Mouse (Mus musculus) embryo, embryonic 11 days (tissue): Measurements from ENCODE around the gene Grxcr1.

ENCODE experiments used
- DNase-seq: peaks from one replicate; pipeline ENCODE4 v3.0.0-alpha.2; 2015

Gene Grxcr1

DNA sequence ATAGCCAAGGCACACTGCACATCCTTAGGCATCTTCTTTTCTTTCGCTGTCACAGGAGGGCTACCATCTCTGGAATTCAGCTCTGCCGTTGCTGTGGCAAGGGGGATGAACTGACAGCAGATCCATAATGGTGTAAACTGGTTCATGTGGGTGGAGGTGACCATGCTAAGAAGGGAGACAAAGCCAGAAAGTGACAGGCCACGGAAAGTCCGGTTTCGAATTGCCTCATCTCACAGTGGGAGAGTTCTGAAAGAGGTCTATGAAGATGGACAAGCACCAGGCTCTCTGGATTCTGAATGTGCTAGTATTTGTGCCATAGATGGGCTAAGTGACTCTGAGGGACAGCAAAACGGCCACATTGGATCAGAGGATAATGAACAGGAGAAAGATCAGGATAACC, at the start of gene Grxcr1:
Gene Grxcr1, plus strand, starts transcription at position 92 of the 400 bp plus-strand sequence.
- no peak for DNase-seq

DNA sequence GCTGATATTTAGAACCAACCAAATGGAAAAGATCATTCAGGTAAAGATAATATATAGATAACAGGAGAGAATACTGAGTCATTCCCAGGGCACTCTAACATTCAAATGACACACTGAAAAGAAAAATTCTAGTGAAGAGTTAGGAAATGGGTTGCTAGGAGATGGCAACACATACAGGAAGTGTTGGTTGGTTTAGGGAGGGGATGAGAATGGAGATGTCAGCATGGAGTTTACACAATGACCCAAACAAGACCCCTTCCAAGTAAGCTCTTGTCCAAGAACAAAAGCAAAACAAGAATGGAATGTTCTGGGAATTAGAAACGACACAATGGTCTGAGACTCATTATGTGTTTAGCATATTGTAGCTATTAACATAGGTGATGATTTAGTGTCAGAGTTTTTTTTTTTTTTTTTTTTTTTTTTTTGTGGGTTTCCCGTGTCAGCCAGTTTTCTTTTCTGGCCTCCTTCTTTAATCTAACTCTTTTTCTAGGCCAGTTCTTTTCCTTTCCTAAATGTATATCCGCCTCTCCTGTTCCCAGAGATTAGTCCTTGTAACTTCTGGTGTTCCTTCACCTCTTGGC, 49.6 kb upstream of the Grxcr1 start:
- DNase-seq: peak; percentile 3

DNA sequence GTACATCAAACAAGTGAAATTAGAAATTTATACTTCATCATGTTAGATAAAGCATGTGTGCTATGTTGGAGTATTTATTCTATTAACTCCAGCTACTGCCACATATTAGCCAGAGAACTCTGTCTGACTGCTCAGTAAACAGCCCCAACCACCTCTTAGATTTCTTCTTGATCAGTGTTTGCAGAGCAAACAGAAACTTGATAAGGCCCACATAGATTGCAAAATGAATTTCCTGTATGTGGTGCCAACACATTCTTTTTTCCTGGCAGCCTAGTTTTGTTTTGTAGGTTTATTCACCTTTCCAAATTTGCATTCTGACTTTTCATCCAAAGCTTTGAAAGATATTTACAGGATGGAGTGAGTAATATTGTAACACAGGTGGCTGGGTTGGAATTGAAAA, 41.2 kb upstream of the Grxcr1 start:
- no peak for DNase-seq

DNA sequence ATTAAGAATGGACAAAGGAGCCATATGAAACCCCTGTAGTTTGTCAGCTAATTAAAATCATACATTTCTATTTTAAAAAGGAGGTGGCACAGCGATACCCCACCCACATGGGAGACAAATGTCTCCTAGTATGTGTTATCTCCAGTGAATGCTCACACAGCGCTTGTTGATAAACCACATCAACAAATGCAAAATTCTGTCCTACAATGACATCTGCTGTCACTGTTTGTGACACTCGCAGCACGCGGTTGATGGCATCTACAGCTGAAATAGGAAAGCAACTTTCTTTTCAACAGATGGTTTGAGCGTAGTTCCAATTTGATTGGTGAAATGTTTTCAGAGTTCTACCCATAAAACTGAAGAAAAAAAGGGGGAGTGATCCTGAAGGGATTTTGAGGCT, 29.0 kb upstream of the Grxcr1 start:
- no peak for DNase-seq

DNA sequence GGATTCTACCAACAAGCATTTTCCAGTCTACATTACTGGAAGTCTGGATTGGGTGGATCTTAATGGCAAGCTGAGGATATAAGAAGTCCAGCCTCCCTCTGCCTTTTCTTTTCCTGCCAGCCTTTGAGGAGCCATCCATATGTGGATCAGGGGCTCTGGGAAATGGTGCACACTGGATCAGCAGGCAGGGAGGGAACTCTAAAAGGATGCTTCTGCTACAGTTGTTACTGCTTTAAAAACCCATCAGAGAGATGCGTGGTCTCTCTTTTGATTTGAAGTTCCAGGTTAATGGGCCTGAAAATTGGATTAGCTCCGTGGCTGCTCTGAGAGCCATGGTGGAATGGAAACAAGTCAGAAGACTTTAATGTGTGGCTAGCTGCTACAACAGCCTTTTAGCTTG, 27.7 kb upstream of the Grxcr1 start:
- DNase-seq: peak; percentile 18

DNA sequence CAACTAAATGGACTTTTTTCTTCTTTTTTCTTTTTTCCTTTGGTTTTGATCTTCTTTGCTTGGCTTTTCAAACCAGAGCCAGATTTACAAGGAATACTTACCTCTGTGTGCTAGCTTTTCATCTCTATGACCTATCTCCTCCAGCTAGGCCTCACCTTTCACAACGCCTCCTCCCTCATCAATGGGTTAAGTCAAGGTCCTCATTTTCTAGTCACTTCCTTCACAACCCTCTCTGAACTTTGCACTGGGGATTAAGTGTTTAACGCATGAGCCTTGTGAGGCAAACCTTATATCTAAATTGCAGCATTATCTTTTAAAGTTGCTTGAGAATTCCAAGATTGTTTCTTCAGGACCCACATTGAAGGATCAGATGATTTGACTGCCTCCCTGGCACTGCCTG, 27.2 kb upstream of the Grxcr1 start:
- DNase-seq: no peak

DNA sequence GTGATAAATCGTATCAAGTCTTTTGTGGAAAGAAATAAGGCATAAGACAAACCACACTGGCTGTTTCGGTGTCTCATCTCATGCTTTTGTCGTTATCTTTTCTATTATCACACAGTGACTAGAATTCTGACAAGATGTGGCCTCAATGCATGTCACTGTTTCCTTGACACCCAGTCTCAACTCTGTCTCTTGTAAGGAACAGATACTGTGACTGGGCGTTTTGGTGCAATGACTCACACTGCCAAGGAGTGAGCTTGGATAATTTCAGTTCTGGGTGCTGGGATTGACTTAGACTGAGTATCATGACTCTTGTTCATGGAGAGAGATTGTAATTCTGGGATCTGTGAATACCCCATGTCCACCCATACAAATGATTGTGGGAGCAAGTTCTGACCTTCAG, 24.6 kb upstream of the Grxcr1 start:
- no peak for DNase-seq

DNA sequence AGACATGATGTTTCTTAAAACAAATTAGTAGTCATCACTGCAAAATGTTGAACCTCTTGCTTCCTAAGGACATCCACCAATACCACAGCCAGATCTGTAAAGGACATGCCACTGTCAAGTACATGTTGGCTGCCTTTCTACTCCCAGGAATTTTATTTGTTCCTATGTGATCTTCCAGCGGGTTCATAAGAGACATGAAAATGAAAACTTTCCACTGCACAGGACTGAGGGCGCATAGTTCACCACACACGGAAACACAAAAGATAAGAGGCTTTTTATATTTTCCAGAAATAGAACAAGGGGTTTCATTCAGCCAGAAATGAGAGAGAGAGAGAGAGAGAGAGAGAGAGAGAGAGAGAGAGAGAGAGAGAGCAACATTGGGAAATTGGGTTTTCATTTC, 20.1 kb upstream of the Grxcr1 start:
- no peak for DNase-seq

DNA sequence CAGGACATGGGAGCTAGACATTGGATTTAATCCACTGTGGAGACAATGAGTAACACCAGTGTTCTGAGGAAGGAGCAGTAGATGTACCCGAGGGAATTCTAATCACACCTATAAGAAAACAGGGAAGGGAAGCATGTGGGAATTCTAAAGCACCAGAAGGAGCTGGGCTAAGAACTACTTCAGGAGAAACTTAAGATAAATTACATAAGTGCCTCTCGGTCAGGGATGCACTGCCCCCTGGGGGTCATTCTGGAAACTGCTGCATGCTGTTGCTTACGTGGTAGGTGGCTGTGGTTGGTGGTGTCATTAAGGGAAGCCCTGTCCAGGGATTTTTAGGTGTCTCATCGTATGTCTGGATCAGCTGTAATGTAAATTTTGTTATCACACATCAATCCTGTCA, 19.0 kb upstream of the Grxcr1 start:
- DNase-seq: peak; percentile 72

DNA sequence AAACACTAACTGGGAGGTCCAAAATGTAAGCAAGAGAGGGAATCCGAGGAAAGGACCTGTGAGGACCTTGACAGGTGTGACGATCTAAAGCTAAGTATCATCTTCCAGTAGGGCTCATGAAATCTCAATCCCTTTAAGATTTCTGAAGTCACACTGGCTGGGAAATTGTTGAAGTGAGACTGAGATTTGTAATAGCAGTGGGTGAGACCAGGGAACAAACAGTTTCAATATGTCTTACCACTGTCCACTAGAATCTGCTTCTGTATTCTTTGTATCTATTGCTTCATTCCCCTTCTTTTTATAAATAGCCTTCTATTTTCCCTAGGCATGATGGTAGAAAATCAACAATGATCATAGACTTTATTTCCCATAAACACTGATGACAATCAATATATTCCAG, 10.8 kb upstream of the Grxcr1 start:
- DNase-seq: no peak

DNA sequence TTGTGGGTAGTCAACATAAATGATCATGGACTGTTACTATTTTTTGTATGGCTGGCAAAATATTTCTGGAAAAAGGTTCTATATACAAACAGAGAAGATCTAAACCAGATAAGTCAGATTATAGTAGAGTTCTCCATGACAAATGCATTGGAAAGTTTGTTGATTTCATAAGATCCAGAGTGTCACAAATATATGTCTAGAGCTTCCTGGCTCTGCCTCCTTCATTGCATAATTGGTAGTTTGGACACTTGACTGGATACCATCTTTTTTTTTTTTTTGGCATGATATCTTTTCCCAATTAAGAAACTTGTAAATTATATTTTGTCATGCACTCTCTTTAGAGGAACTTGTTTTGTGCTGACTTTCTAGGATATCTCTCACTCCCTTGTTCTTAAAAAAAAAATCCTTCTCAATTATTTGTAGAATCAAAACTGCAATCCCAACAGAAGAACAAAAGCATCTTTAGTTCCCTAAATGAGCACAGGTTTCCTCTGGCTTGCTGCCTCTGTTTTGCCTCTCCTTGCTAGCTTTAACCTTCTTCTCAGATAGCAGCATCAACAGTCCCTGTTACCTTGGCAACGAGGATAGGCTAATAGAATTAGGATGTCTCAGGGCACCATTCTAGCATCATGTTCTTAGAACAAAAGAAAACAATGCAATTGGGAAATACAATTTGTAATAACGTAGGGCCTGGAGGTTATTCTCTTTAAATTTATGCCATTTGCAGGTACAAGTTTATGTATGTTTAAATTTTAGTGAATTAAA, 4.8 kb upstream of the Grxcr1 start:
- peak; percentile 30 for DNase-seq

DNA sequence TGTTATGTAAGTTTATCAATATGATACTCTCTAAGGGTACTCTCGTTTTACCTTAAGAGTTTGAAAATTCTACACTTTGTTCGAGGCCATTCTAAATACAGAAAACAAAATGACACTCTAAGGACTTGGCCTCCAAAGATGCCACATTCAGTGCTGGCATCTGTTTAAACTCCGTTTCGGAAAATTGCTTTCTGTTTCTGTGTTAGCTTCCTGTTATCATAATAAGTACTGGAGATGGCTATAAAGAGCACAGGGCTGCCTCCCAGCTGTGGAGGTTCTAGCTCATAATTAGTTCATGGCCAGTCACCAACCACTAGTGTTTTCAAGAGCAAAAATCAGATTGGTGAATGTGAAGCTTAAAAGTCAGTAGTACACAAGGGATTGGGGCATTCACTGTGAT, 4.2 kb upstream of the Grxcr1 start:
- no peak for DNase-seq

DNA sequence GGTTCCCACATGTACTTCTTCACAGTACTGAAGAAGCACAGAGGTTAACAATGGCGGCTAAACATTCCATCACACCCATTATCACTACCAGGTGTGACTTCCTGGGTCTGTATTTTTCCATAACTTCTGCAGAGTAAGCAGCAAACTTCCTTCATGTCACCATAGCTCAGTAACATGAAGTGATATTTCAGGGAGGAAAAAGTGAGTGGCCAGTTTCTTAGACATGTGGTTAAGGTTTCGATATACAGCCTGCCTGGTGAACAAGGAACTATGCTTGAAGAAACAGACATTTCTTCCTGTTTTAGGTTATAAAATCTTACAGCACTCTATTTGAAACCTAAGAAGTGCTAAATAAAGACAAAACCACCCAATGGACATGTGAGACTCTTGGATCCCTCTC, 1.7 kb downstream of the Grxcr1 start:
- no peak for DNase-seq

DNA sequence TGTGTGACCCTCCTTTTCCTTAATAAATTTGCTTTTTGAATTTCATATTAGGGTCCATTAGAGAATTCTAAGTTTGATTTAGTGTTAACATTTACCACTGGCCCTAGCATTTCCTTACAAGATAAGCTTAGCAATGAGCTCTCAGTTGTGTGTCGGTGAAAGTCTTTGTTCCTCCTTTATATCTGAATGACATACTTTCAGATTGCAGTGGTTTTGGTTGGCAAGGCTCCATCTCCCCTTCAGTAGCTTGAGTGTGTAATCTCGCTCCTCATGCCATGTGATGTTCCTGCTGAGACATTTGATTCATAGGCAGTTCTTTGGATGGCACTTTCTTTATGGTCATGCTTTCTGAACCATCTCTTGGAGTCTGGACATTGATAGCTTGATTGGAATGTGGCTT, 7.4 kb downstream of the Grxcr1 start:
- no peak for DNase-seq

DNA sequence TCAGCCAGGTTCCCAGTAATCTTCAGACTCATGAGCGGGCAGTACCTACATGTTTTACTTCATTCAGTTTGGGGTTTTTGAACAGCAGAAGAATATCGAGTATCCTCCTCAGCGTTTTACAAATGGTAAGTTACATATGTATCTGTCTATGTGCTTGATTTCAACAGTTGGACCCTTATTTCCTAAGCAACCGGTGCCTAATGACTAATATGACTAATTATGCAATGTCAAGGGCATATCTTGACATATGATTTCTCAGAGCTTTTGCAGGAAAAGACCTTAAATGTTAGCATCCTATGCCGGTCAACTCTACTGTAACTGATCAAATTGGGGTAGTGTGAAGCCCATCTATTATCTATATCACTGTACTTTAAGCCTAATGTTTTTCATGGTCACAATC, 11.7 kb downstream of the Grxcr1 start:
- no peak for DNase-seq

DNA sequence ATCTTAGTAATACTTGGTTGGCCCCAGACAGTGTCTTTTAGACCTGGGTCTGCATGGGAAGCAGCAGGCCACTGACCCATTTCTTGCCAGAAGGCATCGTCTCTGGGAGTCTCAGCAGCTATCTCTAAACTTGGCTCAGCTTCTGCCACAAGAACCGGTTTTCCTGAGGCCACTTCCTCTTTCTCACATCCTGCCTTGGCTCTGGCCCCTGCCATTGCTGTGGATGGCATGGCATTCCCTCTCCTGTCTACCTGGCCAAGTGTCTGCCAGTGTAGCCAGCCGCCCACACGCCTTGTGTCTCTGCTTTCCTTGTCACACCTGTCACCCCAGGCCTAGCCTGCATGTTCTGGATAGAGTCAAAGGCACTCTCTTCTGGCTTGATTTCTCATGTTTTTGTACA, 17.1 kb downstream of the Grxcr1 start:
- no peak for DNase-seq

DNA sequence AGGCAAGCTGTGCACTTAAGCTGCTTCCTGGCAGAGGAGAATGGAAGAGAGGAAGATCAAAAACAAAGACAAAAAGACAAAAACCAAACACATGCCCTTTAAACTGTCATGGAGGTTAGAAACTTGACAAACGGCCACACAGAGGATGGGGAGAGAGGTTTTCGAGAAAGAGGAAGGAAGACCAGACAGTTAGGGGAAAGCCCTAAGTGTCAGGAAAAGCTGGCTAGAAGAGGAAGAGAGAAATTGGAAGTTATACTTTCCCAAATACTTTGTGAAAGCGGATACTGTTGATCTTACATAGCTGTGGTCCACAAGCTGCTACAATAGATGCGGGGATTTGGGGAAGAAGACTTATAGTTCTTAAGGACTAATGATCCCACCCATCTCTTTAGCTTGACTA, 17.9 kb downstream of the Grxcr1 start:
- no peak for DNase-seq

DNA sequence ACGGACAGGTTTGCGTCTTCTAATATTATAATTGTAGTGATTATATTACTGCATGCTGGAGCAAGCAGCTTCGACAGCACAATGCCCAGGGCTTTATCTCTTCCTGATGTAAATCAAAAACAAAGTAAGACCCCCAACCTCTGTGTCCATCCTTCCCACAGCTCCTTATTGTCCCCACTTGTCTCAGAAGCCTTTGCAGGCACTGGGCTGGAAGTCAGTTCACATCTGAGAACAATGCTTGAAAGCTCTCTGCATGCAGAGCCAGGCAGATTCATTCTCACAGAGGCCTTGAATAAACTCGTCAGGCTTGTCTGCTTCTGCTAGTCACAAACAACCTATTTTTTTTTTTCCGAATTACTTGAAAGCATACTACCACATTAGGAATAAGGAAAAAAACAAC, 19.5 kb downstream of the Grxcr1 start:
- peak; percentile 49 for DNase-seq

DNA sequence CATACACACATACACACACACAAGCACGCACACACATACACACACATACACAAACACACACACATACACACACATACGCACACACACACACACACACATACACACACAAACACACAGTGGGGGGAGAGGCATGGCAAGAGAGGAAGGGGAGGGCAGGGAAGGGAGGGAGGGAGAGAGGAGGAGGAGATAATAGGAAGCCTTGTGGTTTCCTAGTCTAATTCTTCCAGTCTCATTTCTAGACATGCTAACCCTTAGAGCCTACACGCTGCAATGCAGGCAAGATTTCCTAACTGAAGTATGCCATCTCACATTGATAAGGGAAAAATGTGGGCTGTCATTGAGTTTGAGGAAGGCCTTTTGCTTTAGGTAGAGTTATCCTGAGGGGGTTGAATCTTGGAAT, 25.9 kb downstream of the Grxcr1 start:
- no peak for DNase-seq

DNA sequence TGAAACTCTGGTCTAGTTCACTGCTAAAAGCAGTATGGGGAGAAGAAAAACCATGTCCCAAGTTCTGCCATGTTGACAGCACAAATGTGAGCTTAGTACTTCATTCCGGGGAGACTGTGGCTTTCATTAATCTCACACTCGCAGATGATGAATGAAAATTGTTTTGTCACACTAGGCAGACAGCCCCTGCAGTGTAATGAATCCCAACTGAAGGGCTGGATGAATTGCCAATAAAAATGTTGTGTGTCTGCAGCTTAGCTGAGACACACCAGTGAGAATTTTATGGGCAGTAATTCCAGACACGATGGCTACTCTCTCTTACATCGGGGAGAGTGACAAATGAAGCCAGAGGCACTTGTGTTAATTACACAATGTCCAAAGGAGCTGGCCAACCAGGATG, 37.1 kb downstream of the Grxcr1 start:
- DNase-seq: no peak

DNA sequence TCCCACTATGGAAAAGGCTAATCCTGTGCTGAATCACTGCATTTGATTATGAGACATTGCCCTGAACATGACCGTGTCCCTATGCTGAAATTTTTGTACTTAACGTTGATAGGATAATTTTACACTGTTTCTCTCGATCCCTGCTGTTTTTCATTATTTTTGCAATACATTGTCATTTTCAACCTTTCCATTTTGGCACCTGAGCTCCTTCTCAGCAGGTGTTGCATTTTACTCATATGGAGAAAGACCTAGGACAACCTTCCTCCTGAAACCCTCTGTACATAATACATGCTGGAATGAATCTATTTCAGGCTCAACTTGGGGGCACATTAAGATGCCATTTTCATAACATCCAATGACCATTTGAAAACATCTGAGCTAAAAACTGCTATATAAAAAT, 38.7 kb downstream of the Grxcr1 start:
- no peak for DNase-seq

DNA sequence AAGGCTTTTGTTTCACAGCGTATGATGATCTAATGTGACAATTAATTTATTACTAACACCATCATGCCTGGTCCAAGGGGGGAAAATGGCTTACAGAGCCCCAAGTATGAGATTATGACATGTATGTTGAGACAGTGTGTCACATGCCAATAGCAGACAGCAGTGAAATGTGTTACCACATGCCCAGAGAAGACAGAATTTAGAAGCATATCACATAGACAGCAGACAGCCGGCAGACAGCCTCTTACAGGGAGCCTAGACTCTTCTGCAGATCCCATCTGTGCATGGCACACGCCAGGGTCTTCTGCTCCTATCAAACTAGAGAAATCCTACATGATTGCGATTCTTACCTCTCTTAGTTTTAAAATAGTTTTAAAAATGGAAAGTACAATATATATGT, 40.2 kb downstream of the Grxcr1 start:
- no peak for DNase-seq

DNA sequence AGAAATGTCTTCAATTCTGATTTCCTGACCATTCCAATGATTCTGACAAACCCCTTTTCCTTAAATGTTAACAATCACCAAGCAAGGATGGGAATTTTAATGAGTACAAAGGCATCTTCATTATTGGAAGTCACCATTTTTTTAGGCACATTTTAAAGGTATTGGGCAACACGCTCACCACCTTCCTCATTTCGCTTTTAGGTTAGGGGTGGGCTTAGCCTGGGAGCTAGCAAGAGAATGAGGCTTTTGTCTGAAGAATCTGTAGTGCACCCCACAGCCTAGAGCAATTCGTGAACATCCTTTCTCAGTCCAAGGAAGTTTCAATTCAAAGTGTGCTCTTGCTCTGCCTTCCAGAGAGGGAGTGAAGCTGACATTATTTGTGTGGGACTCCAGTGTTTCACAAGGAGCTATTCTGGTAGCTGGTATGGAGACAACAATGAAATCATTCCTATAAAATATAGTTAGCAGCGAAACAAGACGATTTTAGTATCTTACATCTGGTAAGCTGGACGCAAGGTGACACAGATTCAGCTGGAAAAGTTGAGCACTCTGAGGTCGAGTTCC, 55.0 kb downstream of the Grxcr1 start:
- no peak for DNase-seq

DNA sequence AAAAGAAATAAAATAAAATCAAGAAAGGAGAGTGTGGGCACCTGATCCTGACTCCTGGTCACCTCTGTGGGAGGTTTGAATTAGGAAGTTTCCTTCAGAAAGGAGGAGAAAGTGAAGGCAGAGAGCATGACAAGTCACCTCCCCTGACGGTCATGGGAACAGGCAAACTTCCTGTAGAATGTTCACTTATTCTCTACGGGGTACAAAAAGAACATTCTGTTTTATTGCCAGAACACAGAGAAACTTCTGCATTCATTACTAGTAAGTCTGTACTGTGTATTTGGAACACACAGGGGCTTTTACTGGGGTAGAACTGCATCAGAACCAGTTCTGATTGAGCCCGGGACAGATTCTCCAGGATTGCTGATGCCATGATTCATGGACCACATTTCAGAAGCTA, 55.5 kb downstream of the Grxcr1 start:
- DNase-seq: no peak

DNA sequence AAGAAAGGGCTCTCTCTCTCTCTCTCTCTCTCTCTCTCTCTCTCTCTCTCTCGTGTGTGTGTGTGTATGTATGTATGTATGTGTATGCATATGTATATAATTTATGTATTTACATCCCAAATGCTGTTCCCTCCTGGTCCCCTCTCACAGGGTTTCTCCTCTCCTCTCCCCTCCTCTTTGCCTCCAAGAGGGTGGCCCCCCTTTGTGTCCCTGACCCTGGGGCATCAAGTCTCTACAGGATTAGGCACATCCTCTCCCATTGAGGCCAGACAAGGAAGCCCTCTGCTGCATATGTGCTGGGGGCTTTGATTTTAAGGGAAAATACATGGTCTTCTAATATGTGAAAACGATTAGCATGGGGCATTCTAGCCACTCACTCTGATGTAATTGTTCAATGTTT, 61.5 kb downstream of the Grxcr1 start:
- DNase-seq: no peak
